Mouse (Mus musculus): Measurements from ENCODE around the gene Trp53. TPM values are rescaled to one million over a fixed set of nuclear protein-coding genes. Genes with fewer than 3 reads are reported as not detected.
A peak's percentile ranks its signal among the peaks of the same experiment; 100 is the strongest.

Trp53 gene
- polyA plus RNA-seq, 2 experiments from 2014 or later, result 307 to 416 TPM

DNA sequence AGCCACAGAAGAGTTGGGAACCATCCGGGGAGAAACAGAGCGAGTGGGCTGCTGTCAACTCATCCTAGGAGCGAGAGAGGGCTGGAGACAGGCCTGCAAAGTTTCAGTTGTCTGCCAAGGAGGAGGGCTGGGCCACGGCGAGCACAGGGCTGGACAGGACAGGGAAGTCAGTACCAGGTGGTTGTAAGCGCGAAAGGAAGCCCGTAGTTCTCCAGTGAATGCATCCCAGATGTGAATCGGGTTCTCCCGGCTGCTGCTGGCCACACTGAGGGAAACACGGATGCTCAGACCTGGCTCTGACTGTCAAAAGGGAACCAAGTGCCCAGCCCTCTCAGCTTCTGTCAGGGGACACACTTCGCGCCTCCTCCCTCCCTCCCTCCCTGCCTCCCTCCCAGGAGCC is 16.8 kb upstream of the Trp53 start:
- no peak for ATAC-seq

DNA sequence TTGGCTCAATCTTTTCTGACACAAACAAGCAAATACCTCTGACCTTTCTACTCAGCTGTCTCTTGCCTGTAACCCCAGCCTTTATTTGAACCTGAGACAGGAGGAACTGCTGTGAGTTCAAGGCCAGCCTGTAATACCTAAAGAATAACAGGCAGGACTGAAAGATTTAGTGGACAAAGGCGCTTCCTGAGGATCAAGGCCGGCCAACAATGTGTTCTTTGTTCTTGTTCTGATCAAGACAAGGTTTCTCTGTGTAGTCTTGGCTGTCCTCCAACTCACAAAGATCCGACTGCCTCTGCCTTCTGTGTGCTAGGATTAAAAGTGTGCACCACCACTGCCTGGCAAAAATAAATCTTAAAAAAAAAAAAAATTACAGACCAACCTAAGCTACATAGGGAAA is 15.8 kb upstream of the Trp53 start:
- ATAC-seq, result no peak

DNA sequence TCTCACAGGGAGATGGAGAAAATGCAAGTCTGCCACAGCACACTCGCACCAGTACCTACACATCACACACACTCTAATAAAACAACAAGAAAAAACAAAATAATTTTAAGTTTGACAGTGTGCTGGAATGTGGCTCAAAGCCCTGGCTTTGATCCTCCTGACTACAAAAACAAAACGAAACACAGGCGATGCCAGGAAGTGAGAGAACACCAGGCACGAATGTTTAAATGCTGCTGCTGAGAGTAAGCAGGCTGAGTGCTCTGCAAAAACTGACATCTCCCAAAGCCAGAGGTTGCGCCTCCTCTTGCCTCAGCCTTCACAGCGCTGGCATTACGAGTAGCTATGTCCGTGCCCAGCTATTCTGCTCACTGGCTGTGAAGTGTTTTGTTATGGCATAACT is 15.0 kb upstream of the Trp53 start:
- no peak for ATAC-seq

DNA sequence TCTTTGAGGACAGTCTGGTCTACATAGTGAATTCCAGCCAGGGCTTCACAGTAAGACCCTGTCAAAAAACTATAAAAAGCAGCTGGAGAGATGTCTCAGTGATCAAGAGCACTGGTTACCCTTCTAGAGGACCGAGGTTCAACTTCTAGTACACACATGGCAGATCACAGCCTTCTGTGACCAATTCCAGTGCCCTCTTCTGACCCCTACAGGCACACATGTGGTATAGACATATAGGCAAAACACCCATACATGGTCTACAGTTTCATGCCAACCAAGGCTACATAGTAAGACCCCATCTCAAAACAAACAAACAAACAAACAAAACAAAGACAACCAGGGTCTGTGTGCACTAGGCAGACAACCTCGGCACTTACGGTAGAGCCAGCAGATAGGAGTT is 4.9 kb upstream of the Trp53 start:
- no peak for ATAC-seq

DNA sequence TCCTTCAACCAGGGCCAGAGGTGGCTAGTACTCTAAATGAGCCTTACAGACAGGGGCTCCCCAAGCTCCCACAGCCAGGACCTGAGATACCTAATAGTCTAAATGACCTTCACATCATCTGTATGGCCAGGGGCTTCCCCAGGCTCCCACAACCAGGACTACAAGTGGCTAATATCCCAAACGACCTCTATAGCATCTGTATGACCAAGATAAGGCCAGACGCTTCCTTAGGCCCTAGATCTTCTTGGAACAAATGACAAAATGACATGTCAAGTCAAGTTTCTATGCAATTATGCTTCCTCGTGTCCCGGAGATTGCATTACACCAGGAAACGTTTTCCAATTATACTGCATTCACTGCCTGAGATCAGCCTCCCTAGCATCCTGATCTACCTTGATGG is 3.9 kb upstream of the Trp53 start:
- no peak for ATAC-seq

DNA sequence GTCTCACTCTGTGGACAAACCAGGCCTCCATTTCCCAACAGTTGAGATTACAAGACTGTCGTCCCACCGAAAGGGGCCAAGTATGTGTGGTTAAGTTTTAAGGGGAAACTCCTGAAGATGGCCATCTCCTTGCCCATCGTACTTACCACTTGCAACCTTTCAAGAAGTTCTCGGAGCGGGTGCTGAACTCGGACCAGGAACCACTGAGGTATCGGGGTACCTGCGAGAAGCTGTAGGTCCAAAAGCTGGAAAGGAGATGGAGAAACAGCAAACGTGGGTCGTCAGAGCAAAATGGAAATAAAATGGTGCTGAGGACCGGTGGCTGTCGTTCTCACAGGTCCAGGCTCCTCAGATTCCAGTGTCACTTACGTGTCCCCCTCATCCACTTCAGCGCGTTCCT is 1.9 kb upstream of the Trp53 start:
- no peak for ATAC-seq

DNA sequence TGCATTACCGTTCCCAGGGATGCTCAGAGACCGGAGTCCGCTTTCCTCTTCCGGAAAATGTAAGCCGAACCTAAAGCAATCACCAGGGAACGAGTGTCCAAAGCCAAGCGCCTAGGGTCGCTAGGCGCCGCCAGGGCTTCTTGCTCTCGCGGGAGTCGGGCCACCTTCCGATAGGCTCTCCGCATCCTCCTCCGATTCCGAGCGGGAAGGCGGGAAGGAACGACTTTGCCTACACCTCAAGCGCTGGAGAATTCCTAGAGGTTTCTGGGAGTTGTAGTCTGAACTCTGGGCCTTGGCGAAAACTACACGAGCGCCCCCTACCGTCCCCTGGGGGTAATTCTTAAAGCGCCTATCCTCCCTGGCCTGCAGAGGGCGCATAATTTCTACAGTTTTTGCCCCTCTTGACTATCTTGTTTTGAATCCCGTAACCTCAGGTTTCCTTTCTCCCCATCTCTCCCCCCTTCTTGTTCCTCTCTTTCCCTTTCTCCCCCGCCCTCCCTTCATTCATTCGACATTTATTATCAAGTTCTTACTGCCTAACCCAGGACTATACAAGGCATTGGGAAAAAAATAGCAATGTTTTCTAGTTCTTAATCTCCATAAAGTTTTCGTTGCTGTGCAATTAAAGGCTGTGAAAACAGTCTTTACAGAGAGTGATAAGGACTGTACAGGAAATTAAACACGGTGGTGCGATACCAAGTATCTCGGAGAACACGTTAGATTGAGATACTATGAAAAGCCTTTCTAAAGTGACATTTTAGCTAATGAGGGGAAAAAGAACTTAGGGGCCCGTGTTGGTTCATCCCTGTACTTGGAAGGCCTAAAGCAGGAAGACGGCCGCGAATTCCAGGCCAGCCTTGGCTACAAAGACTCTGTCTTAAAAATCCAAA is 786 bp upstream of the Trp53 start:
- peak; percentile 64 for ATAC-seq

DNA sequence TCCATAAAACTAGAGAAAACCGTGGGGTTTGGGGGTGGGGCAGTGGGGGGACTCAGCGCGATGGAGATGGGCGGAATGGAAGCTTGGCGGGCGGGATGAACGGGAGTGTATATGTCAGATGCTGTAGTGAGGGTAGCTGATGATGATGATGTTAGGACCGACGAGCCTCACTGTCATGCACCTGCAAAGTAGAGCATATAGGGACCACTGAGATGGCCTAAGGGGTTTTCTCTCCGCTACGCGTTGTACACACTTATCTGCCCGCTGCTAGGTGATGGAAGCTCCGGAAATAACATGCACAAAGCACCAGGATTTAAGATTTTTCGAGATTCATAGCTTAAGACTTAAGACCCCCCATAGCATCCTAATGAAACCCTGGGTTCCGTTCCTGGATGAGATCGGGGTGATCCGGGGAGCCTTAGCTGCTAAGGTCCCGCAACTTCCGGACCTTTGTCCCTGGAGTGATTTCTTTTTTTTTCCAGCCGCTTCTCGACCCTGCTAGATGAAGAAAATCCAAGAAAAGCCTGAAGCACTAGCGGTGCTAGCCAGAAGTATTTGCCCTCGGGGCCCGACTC is 500 bp downstream of the Trp53 start:
- ATAC-seq, result no peak

DNA sequence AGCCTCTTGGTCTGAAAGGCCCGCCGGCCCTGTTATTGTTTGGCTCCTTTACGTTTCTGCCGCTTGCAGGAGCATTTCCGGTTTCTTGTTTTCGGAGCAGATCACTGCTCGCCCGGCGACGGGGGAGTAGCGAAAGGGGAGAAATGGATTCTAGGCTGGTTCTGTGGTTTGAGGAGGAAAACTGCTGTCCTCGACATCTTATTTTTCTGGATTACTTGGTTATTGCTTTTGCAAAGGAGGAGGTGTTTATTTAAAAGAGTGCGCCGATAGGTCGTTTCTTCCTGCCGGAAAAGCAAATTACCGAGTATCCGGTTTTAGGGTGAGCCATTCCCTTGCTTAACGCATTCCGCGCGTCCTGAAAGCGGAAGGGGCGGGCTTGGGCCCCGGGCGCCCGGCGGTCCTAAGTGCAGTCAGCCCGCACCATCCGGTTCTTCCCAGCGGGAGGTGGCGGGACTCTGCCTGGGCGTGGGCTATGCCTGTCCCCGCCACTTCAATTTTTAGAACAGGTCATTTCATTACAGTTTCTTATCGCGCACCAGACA is 1.1 kb downstream of the Trp53 start:
- peak; percentile 66 for ATAC-seq

DNA sequence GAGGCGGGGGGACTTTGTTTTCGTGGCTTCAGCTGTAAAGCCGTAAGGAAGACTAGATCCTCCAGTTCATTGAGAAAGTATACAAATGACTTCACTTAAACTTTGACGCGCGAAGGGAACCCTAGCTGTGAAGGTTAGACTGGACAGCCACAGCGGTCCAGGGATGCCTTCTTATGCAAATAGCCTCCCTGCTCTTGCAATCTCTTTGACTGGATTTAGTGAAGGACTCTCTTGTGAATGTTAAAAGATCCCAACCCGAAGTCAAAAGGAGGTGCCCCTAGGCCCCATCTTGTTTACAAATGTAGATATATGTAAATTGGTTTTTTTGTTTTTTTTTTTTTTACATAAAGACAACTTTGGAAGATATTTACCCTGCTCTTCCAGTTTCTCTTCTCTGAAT is 1.7 kb downstream of the Trp53 start:
- ATAC-seq, result no peak

DNA sequence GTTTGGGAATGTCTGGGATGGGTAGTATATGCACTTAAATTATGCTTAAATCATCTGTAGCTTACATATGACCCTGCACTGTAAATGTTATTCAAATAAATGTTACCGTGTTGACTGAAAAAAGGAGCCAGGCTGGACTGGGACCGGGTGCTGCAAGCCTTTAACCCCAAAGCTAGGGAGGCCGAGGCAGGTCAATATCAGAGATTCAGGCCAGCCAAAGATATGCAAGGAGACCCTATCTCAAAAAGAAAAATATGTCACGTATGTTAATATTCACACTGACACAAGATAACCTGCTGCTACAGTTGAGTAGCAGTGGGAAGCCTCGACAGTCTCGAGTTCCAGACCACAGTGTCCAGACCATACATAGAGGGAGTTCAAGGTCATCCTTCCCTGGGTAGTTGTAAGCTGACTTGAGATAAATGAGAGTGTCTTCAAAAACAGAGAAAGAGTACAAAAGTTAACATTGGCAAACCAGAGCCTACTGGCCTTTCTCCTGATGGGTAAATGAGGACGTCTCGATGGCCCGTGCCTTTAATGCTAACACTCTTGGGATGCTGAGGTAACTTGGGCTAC is 2.2 kb downstream of the Trp53 start:
- no peak for ATAC-seq

DNA sequence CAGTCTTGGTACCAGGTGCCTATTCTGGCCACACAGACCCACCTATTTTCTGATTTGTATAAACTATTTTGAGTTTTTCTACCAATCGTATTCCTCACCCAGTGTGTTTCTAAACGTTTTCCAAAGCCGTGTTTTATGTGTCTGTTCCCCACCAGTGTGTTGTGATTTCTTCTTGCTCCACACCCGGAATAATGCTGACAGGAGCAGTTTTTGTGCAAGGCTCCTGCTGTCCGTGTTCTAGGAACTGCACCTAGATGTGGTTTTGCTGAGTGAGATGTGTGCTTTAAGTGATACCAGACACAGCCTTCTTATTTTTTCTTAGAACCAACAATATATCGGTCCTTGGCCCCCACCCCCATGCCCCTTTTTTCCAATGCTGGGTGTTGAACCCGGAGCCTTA is 3.8 kb downstream of the Trp53 start:
- no peak for ATAC-seq

DNA sequence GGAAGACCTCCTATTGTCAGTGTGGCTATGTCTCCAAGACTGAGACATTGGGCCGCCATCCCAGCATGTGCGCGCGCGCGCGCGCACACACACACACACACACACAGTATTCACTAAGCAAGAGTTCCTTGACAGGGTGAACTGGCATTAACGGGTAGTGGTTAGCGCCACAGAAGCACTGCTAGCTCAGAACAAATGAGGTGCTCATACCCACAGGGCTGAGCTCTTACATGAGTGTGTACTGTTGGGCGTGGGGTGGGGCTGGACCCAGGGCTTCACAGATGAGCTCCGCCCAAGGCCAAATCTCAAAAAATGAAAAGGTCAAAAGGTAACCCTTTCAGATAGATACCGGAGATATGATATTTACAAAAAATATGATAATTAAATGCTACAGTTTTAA is 4.8 kb downstream of the Trp53 start:
- no peak for ATAC-seq

DNA sequence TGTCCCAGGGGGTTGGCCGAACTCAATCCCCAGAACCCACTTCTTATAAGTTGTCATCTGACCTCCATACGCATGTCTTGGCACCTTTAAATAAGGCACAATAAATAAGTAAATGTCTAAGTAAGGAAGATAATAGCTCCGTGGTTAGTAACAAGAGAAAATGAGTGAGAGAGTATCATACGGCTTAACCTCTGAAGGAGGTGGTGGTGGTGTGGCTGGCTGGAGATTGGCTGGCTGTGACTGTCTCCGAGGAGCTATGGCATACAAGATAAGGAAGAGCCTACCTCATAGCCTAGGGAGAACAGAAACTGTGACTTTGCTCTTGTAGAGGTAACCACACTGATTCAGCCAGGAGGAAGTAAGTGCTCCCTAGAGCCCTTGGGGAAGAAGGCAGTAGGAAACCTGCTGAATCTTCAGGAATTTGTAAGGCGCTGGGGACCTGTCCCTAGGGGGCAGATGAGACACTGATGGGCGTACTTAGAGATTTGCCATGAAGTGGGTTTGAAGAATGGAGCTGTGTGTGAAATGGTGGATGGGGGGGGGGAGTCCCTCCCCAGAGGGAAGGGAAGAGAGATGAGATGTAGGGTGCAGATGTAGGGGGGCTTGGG is 5.7 kb downstream of the Trp53 start:
- ATAC-seq, result no peak

DNA sequence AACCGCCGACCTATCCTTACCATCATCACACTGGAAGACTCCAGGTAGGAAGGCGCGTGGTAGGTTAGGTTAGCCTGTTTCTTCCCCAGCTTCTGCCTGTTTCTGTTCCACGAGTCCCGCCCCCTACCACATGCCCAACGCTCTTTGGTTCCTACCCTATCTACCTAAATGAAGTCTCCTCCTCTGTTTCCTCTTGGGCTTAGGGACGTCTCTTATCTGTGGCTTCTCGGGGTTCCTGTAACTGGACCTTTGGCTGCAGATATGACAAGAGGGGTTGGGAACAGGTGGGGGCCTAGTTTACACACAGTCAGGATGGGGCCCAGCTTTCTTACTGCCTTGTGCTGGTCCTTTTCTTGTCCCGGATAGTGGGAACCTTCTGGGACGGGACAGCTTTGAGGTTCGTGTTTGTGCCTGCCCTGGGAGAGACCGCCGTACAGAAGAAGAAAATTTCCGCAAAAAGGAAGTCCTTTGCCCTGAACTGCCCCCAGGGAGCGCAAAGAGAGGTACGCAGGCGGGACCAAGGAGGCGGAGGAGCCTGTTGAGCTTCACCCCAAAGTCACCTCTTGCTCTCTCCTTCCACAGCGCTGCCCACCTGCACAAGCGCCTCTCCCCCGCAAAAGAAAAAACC is 9.2 kb downstream of the Trp53 start:
- ATAC-seq, result no peak

DNA sequence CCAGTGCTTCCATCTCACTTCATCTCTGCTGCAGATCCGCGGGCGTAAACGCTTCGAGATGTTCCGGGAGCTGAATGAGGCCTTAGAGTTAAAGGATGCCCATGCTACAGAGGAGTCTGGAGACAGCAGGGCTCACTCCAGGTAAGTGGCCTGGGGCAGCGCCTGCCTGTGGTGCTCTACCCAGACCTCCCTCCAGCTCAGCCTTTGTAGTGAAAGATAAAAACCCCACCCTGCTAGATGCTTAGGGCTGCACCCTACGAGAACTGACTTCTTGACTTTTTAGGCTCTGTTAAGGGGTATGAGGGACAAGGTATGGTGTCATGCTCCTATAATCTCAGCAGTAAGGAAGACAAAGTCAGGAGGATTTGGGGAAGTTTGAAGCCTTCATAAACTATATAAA is 10.5 kb downstream of the Trp53 start:
- no peak for ATAC-seq

DNA sequence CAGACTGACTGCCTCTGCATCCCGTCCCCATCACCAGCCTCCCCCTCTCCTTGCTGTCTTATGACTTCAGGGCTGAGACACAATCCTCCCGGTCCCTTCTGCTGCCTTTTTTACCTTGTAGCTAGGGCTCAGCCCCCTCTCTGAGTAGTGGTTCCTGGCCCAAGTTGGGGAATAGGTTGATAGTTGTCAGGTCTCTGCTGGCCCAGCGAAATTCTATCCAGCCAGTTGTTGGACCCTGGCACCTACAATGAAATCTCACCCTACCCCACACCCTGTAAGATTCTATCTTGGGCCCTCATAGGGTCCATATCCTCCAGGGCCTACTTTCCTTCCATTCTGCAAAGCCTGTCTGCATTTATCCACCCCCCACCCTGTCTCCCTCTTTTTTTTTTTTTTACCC is 11.3 kb downstream of the Trp53 start:
- ATAC-seq, result no peak

DNA sequence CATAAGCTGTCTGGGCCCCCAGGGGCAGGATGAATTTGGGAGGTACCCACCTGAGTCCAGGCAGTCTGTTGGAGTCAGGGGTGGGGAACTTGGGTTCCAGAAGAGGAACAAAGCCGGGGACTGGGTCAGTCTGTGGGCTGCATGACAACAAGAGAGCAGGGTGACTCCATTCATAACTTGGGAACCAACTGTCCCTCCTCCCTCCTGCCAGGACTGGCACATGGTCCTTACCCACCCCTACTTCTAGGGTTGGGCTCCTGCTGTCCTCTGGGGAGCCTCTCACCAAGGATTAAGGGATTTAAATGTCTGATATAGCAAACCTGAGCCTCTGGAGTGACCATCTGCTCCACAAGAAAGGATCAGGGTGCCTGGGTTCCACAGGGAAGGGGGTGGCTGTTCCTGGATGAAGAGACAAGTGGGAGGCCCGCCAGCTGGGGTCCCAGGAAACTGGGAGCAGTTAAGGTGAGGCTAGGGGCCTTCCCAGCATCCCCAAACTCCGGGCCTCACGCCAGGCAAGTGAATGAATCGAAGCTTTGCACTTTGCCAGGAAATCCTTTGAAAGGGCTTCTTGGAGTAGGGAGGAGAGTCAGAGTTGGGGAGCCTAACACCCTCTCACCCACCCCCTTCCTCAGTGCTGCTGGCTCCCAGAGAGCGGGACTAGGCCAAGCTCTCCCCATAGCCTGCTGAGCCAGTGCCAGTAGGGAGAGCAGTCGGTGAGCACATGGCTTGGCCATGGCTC is 11.9 kb downstream of the Trp53 start:
- ATAC-seq, result no peak

DNA sequence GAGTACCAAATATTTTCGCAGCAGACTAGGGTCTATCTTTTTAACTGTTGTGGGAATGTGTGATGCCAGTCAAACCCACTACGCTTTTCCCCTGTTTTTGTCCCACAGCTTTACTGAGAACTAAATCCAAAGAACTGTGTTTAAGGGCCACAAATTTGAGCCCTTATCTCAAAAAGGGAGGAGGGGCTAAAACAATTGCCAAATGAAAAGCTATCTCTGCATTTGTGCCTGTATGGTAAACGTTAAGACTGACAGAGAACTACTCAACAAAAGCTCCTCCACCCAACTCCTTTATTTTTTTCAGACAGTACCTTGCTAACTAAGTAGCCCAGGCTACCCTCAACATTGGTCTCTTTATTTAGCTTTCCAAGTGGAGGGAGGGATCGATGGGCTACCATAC is 12.6 kb downstream of the Trp53 start:
- no peak for ATAC-seq

DNA sequence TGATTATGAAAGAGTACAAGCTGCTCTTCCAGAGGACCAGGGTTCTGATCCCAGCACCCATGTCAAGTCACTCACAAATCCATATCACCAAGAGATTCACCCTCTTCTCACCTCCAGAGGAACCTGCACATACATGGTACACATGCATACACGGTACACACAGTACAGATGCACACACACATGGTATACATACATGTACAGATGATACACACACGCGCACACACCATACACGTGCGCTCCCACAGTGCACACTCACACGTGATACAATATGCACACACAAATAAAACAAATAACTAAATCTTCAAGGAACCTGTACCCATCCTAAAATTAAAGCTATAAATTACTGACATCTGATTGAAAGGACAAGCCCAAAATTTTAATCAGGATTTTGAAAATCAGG is 14.7 kb downstream of the Trp53 start:
- no peak for ATAC-seq

DNA sequence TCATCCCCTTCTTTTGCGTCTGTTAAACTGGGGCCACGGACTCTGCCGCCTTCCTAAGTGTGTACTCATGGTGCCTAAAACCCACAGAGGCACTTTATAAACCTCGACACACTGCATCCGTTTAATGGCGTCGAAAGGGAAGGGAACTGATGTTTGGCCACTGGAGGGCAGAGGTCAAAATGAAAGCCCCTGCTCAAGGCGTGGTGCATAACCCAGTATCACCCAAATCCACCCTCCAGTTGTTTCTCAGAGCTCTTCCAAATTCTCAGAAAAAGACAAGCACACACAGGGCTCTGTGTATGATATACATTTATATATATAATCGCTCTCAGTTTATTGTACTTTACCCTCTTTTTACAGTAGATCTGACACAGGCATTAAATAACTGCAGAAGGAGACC is 19.3 kb downstream of the Trp53 start:
- no peak for ATAC-seq

DNA sequence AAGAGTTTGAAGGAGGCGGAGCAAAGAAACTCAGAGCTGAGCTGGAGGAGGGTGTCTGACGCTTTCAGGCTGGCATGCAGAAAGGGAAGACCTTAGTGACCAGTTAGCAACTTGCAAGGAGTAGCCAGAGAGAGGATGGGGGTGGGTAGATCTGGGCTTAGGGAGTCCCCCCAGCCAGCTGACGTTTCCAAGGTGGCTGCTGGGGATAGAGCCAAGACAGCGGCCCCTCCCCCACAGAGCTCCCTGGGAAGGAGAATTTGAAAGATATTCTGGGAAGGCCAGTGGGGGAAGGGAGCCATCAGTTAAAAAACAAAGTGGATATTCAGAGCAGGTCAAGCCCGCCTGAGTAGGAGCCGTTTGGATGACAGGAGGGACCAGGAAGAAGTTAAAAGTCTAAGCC is 19.9 kb downstream of the Trp53 start:
- ATAC-seq, result no peak
